Mouse (Mus musculus) embryo, embryonic 11.5 days (tissue): ENCODE data around the gene D330045A20Rik.
"Not testable (repeated sequence)": the region's sequence is repeated elsewhere in the genome, so short reads cannot be mapped to it uniquely, and the experiment has no call there.

Experiments used
- DNase-seq: peaks from one replicate; pipeline ENCODE4 v3.0.0-alpha.2; 2012; ENCODE audit warnings: low read depth, low spot score

Gene D330045A20Rik

GRCm38 (mm10) chrX:139578649-139579278 is 98.6 kb downstream of the D330045A20Rik start:
- no peak for DNase-seq

- no peak for DNase-seq
These were observed 103.4 kb downstream of the D330045A20Rik start for GRCm38 (mm10) chrX:139583616-139584015.

- DNase-seq = not testable (repeated sequence)
These were observed 106.5 kb downstream of the D330045A20Rik start for GRCm38 (mm10) chrX:139586676-139587075.

- DNase-seq = no peak
These were observed 116.2 kb downstream of the D330045A20Rik start for GRCm38 (mm10) chrX:139596404-139596803.
